Mouse (Mus musculus): ENCODE data around the gene Dlx6.

The Dlx6 gene

DNA sequence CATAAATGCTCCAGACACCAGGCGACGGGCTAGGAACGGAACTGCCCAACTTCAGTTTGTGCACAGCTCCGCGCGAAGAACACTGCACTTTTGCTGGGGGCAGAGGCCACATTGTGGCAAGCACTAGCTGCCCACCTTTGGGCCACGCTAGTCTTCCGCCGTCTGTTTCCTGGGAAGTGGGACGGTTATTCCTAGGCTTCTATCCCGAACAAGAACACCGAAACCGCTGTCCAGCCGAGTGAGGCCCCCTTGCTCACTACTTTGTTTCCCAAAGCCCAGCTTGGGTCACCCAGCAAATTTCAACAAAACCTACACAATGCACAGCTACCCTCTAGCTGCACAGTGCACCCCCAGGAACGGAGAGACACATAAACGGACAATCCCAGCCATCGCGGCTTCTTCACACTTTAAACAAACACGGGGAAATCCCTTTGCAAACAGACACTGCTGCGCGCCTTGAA is 3.2 kb upstream of the Dlx6 start:
- DNase-seq (ENCODE audit: low spot score in 2 of 2): no peak

DNA sequence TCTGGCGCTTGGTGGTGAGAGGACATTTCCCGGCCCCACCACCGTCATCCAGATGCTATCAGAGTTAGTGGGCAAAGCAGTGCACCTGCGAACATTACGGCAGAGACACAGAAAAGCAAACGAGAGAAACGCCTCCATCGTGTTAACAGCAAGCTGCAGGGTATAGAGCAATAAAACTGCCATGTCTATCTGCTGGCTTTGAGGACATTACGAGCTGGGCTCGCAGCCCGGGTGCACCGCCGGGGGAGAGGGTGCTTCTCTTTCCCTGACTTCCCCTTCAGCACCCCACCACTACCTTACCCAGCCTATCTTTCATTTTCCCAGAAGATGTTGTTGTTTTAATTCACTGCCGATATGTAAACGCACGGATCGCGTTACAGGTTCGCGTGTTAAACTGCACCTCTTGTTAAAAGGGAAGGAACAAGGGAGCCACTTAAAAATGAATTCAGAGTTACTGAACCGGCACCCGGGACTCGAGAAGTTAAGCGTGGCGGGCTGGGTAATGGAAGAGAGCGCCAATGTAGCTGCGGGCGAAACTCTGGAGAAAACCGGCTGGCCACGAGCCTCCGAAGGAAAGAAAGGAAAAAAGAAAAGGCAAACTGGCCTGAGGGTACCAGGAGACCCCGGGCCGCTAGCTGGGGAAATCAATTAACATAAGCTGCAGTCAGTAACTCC is 2.6 kb upstream of the Dlx6 start:
- DNase-seq (ENCODE audit: low spot score in 2 of 2): no peak

DNA sequence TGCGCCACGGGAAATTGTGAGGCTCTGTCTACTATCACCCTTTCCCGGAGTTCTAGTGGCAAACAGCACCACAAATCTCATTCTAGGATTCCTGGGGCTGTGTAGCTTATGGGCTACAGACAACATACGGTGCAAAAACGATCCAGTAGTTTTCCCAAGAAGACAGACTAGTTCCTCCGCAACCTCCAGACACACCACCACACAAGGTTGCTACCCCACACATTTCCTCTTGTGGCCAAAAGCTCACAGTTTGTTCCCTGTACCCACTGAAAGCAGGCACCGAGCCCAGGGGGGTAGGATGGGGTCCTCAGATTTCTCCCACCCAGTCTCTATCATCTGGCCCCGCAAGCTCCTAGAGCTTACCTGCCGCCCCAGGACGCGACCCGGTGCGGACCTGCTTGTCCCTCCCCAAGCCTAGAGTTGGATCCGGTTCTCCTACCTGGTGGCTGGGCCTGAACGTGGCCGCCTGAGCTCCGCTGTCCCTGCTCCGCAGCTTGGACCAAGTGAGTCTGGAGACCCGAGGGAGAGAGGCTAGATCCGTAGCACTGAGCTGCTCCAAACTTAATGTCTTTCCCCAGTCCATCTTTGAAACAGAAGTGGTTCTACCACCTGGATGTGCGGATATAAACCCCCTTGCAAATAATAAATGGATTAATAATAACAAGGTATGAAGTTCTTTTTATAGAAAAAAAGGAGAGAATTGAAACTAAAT is 1.9 kb upstream of the Dlx6 start:
- DNase-seq (ENCODE audit: low spot score in 2 of 2): no peak

DNA sequence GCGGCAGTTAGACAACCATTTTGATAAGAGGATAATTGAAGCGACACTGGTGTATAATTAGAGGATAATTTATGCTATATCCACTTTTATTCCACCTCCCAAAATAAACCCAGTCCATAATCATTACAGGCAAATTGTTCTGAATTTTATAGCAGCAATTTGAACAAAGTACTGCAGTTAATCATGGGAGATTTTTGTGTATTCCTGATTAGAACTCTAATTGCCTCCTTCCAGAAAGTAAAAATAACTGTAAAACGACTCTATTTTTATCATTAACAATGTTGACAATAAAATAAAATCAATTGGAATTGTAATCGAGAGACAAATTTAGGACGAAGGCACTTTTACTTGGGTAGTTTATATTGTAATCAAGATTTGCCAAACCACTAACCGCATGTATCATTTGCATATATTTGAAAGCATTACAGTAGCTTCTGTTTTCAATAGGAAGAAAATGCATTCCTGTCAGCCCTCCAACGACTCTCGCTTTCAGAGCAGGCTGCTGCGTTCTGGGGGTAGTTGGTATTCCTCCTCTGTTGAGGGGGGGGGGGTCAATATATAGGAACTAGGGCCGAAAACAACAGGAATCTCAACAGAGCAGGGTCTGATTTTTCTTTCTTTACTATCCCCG is 1.2 kb upstream of the Dlx6 start:
- DNase-seq (ENCODE audit: low spot score in 2 of 2): no peak

DNA sequence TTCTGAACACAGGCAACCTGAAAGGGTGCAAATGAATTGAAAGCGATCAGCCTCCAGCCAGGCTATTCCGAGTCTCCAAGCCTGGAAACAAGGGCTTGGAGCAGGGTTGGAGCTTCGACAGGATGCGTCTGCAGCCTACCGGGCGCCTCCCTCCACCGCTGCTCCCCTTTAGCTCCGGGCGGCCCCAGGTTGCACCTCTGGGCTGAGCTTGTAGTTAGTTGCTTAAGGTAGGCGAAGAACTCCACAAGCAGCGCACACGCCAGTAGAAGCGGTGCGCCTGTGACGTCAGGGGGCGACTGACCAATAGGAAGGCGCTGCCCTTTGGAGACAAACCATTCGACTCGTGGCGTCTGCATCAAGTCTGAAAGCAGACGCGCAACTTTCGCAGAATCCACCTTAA is 523 bp upstream of the Dlx6 start:
- no peak for DNase-seq (ENCODE audit: low spot score in 2 of 2)

DNA sequence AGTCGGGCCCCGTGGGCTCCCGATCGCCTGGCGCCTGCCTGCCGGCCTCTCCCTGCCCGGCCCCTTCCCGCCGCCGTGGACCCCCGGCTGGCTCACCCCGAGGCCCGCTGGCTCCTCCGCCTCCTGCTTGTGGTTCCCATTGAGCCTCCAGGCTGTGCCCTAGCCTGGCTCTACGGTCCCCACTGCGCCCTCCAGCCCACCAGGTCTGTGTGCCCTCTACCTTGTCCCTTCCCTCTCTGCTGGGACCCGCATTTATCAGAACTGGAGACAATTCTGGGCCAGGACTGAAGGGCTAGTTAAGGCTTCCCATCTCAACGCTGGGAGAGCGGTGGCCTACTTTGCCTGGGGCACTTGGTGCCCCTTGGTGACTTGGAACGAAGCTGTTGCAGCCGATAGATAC is 821 bp downstream of the Dlx6 start:
- DNase-seq (ENCODE audit: low spot score in 2 of 2): peak in 1 of 2 experiments; percentile 59

DNA sequence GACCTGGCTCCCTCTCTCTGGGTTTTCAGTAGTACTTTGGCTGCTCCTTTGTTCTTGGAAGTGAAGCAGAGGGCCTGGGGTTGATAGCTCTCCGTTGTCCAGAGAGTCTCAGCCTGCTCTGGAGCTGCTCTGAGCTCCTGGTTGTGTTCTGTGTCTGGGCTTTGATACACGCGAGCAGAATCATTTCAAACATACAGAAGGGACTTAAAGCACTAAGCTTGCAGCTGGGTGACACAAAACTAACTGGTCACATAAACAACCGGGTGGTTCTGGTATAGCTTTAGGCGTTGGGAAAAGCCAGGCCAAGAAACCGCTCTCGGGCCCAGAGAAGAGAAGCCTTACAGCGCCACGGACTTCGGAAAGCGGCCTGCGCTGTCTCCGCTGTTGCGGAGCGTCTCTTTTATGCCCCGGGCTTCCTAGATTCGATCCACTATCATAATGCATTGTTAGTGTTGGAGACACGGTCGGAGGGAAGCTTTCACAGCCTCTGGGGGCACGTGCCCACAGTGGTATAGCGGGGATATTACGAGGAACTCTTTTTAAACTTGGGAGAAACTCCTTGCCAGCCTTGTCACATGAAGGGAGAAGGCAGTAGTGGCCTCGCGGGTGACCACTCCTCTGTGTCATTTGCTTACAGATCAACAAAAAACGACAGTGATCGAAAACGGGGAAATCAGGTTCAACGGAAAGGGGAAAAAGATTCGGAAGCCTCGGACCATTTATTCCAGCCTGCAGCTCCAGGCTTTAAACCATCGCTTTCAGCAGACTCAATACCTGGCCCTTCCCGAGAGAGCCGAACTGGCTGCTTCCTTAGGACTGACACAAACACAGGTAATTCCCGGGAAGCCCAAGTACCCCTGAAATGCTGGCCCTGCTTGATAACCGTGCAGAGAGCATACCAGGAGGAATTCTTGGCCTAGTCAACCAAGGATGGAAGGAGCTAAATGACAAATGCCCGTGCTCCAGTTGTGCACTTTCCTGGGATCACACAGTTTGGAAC is 1.6 kb downstream of the Dlx6 start:
- peak in 1 of 2 experiments; percentile 35 for DNase-seq (ENCODE audit: low spot score in 2 of 2)

DNA sequence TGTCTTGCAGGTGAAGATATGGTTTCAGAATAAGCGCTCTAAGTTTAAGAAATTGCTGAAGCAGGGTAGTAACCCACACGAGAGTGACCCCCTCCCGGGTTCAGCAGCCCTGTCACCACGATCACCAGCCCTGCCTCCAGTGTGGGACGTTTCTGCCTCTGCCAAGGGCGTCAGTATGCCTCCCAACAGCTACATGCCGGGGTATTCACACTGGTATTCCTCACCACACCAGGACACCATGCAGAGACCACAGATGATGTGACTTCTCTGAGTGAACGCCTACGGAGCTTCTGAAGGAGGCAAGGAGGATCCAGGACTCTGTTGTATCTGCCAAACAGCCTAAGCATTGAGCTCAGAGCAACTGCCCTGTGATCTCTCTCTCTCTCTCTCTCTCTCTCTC is 3.9 kb downstream of the Dlx6 start:
- DNase-seq (ENCODE audit: low spot score in 2 of 2): peak in 1 of 2 experiments; percentile 49

DNA sequence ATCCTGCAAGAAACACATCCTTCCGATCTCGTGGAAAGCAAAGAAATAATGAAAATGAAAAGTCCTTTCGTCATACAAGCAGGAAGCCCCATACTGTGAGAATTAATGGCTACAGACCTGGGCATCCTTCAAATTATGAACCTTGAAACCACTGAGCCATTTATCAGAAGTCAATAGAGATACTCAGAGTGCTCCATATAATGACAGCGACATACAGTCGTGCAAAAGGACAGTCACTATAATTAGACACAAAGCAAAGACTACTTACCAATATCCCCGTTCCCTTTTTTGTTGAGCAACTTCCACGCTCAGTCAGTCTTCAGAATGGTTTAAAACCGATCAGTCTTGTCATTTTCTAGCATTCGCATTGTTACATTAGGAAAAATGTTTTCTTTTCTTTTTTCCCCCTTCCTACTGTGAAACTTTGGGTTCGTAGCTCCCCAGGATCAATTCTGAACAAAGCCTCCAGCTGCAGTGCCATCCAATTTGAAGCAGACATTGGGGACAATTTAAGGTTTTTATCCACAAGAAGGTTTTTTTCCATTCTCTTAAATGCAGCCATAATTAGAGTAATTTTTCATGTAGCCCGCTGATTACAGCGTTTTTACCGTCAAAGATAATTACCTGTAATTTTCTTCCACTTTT is 6.0 kb downstream of the Dlx6 start:
- no peak for DNase-seq (ENCODE audit: low spot score in 2 of 2)

DNA sequence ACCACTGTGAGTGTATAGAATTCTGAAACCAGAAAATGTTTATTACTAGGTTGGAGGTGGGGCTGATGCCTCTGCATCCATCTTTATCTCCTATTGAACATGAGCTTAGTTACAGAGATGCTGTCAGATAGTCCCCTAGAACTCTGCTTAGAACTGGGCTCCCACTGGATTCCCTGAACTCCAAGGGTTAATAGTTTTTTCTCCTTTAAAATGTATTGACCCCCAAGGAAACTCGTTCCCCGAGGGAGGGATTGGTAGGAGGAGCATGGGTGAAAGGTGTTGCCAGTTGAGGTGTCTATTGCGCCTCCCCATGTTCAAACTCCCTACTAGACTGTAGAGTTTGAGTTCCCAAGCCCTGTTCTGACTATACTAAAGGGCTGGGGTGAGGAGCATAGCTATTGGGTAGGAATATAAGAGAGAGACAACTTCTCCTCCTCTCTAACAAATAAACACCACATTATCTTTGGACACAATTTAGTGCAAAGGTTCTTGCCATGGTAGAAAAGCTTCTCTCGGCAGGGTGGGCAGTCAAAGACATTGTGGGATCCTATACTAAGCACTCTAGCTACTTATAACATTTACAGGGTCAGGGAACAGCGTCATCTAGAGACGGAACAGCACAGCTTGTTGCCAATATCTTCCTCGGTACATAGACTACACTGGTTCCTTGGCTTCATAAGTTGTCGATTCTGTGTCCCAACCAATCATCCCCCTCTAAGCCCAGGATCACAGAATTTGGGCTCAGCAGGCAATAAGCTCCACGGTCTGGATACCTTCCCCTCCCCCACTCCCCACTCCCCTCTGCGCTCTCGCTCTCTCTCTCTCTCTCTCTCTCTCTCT is 7.0 kb downstream of the Dlx6 start:
- no peak for DNase-seq (ENCODE audit: low spot score in 2 of 2)

DNA sequence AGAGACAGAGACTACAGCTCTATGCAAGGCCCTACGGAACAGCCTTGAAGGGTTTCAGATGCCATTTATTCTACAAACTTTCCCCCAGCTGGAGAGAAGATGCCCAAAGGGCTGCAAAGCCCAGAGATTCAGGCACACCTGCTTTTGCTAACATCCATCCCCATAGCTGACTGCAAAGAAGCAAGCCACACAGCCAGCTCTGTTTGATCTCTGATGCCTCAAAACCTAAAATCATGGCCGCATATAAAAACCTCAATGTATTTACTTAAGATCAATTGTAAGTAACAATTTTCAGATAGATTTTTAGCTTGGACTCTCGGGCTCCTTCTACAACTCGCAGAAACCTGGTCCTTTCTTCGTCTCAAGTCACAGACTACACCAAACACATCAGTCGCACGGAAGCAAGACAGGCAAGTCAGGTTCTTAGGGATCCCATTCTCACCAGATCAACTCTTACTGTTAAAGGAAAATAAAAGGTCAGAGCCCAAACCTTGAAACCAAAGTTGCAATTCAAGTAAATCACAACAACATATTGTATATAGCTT is 7.8 kb downstream of the Dlx6 start:
- no peak for DNase-seq (ENCODE audit: low spot score in 2 of 2)

DNA sequence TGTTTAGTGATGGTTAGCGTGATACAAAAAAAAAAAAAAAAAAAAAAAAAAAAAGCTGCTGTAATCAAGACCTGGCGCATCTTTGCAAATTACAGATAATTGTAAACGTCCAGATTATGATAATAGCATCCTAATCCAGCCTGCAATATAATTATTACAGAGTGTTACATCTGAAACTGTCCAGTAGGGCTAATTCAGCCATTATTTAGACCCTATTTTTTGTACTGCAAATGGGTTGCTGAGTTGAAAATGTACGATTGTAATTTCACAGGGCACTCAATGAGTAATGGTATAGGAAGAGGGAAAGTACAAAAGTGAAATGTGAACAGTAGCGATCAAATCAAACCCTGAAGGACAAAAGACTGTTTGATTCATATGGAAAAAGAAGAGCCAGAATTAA is 8.6 kb downstream of the Dlx6 start:
- no peak for DNase-seq (ENCODE audit: low spot score in 2 of 2)

DNA sequence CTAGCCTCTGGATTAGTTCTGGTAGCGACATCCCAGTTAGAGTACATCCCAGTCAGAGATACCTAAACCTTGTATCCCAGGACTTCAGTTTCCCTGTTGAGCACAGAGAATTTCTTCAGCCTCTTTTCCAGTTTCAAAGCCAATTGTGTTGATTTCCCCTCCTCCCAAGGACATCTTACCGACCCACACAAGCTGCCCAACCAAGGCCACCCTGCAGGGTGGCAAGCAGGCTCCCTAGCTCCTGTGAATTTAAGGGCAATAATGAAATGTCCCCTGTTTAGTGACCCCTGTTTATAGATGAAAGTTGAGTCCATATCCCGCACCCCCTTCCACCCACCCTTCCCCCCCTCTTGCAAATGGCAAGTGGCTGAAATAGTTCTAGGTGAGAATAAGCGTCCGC is 9.7 kb downstream of the Dlx6 start:
- DNase-seq (ENCODE audit: low spot score in 2 of 2): no peak

DNA sequence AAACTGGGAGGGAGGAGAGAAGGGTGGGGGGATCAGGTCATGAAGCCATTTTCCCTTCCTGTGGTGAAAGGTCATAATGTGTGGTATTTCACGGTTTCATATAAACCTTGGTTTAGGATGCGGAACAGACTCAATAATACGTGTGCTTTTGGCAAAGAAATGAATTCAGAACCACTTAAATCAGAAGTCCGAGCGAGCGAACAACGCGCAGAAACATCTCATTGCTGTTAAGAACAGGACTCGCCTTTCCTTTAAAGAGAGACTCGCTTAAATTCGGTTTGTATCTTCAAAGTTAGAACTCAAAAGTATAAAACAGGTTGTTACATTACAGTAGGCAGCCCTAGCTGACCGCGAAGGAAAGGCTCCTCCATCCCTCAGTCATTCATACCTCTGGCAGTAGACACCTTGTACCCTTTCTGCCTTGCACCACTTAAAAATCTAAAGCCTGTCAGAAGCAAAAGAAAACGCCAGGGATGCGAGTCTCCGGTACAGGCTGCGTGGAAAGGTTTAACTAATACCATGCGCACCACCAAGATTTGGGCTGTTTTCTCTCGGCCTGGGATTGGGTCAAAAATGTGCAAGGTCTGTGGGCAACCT is 10.4 kb downstream of the Dlx6 start:
- DNase-seq (ENCODE audit: low spot score in 2 of 2): no peak

DNA sequence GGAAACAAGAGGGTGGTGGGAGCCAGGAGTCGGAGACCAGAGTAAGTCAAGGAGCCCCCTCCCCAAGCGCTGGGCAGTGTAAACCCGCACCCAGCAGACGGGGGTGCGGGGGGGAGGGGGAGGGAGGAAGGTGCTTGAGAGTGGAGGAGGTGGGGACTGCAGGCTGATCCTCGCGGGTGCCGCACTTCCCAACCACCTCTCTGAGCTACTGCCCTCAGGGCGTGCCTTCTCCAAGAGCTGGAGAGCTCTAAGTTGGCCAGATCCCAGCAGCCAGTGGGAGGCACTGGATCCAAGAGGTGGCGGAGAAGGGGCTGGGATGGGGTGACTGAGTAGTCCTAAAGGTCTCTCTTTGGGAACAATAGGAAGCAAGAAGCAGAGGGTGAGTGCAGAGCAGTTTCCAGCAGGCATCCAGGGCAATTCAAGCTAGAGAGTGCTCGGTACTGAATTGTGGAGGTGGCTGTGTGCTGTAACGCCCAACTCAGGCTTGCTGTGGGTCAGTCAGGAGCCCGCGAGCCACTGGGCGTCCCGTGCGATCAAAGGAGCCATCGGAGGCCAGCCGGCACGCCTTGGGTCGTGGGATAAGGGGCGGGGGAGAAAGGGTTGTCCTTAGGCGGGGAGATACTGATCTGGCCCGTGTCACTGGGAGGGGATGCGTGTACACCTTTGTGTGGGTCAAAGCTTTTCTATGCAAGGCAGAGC is 11.1 kb downstream of the Dlx6 start:
- DNase-seq (ENCODE audit: low spot score in 2 of 2): no peak

DNA sequence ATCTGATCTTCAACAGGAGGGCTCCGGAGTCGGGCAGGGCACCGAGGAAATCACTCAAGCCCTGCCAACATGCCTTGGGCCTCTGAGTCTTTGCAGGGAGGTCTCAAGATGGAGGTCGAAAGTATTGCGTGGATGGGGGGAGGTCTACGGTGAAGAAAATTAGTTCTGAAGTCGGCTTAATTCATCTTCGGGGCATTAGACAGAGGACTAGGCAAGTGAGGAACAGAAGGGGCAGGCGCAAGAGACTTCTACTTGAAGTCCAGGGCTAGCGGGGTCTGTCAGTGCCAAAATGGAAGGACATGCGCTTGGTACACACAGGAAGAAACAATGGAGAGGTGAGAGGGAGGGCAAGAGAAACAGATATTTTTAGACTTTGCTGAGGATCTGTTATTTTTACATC is 12.0 kb downstream of the Dlx6 start:
- no peak for DNase-seq (ENCODE audit: low spot score in 2 of 2)

DNA sequence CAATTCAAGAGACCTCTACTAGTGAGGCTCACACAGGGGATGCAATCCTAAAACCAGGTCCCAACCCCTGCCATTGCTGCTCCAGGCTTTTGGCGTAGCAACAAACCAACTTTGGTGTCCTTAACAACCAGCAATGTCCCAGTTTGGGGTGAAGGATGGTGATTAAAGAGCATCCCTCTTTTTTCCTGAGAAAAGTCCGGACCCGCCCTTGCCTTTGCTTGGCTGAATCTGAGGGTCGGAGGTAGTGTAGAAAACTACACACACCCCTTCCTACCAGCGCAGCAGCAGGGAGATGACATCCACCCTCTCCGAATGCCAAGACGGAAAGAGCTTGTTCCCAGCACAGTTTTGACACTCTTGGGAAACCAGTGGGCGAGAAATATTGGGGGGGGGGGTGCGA is 12.5 kb downstream of the Dlx6 start:
- no peak for DNase-seq (ENCODE audit: low spot score in 2 of 2)

DNA sequence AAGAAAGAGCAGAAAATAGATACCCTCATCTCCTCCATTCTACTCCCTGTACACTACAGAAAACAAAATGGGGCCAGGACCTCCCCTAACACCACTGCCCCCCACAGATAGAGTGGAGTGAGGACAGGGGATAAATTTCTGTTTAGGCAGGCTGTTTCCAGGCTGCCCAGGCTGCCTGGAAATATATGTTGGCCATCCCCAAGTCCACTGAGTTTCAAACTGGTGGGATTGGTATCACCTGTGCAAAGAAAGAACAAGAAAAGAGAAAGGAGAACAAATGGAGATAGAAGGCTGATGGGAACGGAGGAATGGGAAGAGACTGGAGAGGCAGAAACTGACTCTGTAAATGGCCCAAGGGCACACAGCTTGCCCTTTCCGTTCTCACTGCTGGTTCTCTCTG is 13.1 kb downstream of the Dlx6 start:
- no peak for DNase-seq (ENCODE audit: low spot score in 2 of 2)

DNA sequence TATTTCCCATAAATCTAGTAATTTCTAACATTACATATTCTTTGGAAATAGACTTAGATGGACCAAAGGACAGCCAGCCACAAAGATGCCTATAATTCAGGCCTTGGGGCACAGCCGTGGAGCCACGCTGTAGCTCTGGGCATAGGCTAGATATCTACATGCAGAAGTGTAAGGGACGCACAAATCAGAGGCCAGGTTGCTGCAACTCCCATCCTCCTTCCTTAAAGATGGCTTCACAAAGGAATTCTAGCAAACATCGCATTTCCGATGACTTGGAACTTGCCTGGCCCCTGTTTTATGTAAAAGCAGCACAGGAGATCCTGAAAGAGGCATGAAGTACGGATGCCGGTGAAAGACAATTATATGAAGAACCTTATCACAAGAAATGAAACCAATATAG is 13.6 kb downstream of the Dlx6 start:
- DNase-seq (ENCODE audit: low spot score in 2 of 2): no peak

Measured in urinary bladder, postnatal 4 days (tissue).